ENCODE assay signal across 12 mouse cellular contexts in the genomic region with DNA sequence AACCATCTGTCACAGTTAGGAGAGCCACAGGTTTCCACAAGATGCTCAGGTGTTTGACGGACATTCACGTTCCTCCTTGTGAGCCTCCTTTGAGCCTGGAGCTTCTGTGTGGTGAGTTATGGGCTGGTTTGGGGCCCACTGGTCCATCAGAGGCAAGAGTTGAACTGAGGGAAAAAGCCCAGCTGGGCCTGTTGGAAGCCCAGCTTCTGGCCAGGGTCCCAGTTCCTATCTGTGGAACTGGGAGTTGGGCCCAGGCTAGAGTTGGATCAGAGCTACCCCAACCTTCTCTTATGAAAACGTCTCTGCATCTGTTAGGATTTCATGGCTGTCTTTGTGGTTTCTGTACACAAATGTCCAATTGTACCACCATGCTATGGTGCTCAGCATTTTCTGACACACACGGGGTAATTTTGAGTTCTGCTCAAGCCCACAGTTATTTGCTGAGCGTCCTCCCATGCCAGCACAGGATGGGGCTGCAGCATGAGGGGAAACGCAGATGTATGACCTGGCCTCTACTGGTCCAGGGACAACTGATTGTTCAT. TPM values are rescaled to one million over a fixed set of nuclear protein-coding genes. Genes with fewer than 3 reads are reported as not detected.
A peak's percentile ranks its signal among the peaks of the same experiment; 100 is the strongest.
DNase-seq lines count a peak whose midpoint lies in the region; ATAC-seq and TF ChIP-seq lines count a peak whose summit lies in the region.
"Had no signal": no experiment of that assay in that cellular context is flagged by ENCODE, and none has a peak within 500 bp of the region (broad histone marks: within the 10 kb centered on the region; RNA-seq: fewer than 3 reads in every experiment).

No protein-coding gene starts in this region.

- peak overlapping the region; percentile 5; the same call in 1 of the 2 replicates for H3K27ac ChIP-seq in lung, embryonic 14.5 days (ENCODE audit: low read depth)
- no peak overlapping the region for H3K27ac ChIP-seq in lung, postnatal 0 days (ENCODE audit: low read length)
- peak overlapping the region; percentile 88 for H3K27ac ChIP-seq in embryonic facial prominence, embryonic 14.5 days (replicated peaks; ENCODE audit: low read depth, low read length)
- 0 out of 2 replicates have a peak overlapping the region, but pooled peaks have one; percentile 89 for H3K27ac ChIP-seq in heart, embryonic 13.5 days (replicated peaks)
- peak overlapping the region; percentile 87 for H3K27ac ChIP-seq in limb, embryonic 15.5 days

- no peaks in the 10 kb centered on the region for H3K27me3 ChIP-seq in lung, embryonic 14.5 days (ENCODE audit: insufficient read depth, low read length)
- no peaks in the 10 kb centered on the region for H3K27me3 ChIP-seq in lung, postnatal 0 days (replicated peaks; ENCODE audit: insufficient read depth, low read length)
- no peaks in the 10 kb centered on the region for H3K27me3 ChIP-seq in embryonic facial prominence, embryonic 14.5 days (replicated peaks; ENCODE audit: control insufficient read depth, insufficient read depth, low read length)
- H3K27me3 ChIP-seq in heart, embryonic 13.5 days (replicated peaks), result no peaks in the 10 kb centered on the region
- no peaks in the 10 kb centered on the region for H3K27me3 ChIP-seq in limb, embryonic 15.5 days

- H3K9me3 ChIP-seq in lung, embryonic 14.5 days (ENCODE audit: low read depth, low read length), result no peaks in the 10 kb centered on the region
- H3K9me3 ChIP-seq in lung, postnatal 0 days (ENCODE audit: low read length), result no peaks in the 10 kb centered on the region
- H3K9me3 ChIP-seq in embryonic facial prominence, embryonic 14.5 days (ENCODE audit: control insufficient read depth, low read length), result no peaks in the 10 kb centered on the region
- no peaks in the 10 kb centered on the region for H3K9me3 ChIP-seq in heart, embryonic 13.5 days
- no peaks in the 10 kb centered on the region for H3K9me3 ChIP-seq in limb, embryonic 15.5 days
- H3K9me3 ChIP-seq: G1E had no signal

- H3K4me3 ChIP-seq in lung, embryonic 14.5 days (ENCODE audit: low read depth, low read length), result no peak overlapping the region
- no peak overlapping the region for H3K4me3 ChIP-seq in lung, postnatal 0 days (ENCODE audit: low read depth, low read length)
- H3K4me3 ChIP-seq in embryonic facial prominence, embryonic 14.5 days (ENCODE audit: low read depth, low read length), result no peak overlapping the region
- H3K4me3 ChIP-seq in heart, embryonic 13.5 days, result no peak overlapping the region
- H3K4me3 ChIP-seq in limb, embryonic 15.5 days, result no peak overlapping the region

- H3K4me2 ChIP-seq in lung, embryonic 14.5 days, result no peak overlapping the region
- H3K4me2 ChIP-seq in lung, postnatal 0 days (replicated peaks; ENCODE audit: low read depth, low read length), result no peak overlapping the region
- H3K4me2 ChIP-seq in embryonic facial prominence, embryonic 14.5 days (ENCODE audit: low read depth, low read length), result no peak overlapping the region
- no peak overlapping the region for H3K4me2 ChIP-seq in heart, embryonic 13.5 days
- no peak overlapping the region for H3K4me2 ChIP-seq in limb, embryonic 15.5 days

- H3K36me3 ChIP-seq in lung, embryonic 14.5 days (ENCODE audit: insufficient read depth), result no peaks in the 10 kb centered on the region
- H3K36me3 ChIP-seq in lung, postnatal 0 days (ENCODE audit: insufficient read depth, low read length), result no peaks in the 10 kb centered on the region
- no peaks in the 10 kb centered on the region for H3K36me3 ChIP-seq in embryonic facial prominence, embryonic 14.5 days (ENCODE audit: control insufficient read depth, insufficient read depth, low read length)
- H3K36me3 ChIP-seq in heart, embryonic 13.5 days, result no peaks in the 10 kb centered on the region; the same call in 1 of the 2 replicates
- no peaks in the 10 kb centered on the region for H3K36me3 ChIP-seq in limb, embryonic 15.5 days

- no peak for TF ChIP-seq CTCF in lung, embryonic 14.5 days (IDR thresholded peaks at IDR 0.05; ENCODE audit: low read depth)
- TF ChIP-seq CTCF in lung, postnatal 0 days (IDR thresholded peaks at IDR 0.05), result no peak

- no peak for ATAC-seq in lung, embryonic 14.5 days (ENCODE audit: insufficient read depth)
- ATAC-seq in lung, postnatal 0 days, result no peak
- no peak for ATAC-seq in embryonic facial prominence, embryonic 14.5 days (ENCODE audit: low read depth)
- no peak for ATAC-seq in heart, embryonic 13.5 days (ENCODE audit: extremely low read depth, insufficient number of reproducible peaks, low FRiP score, low TSS enrichment)
- no peak for ATAC-seq in limb, embryonic 15.5 days (ENCODE audit: insufficient number of reproducible peaks, low FRiP score, low TSS enrichment, low read depth)
- ATAC-seq: forebrain, embryonic 14.5 days had no signal

- TF ChIP-seq EP300 in lung, postnatal 0 days (IDR thresholded peaks at IDR 0.05), result no peak

- H3K9ac ChIP-seq in lung, embryonic 14.5 days, result no peak overlapping the region
- H3K9ac ChIP-seq in lung, postnatal 0 days (replicated peaks; ENCODE audit: low read depth), result no peak overlapping the region
- H3K9ac ChIP-seq in embryonic facial prominence, embryonic 14.5 days (ENCODE audit: low read depth, low read length), result no peak overlapping the region
- no peak overlapping the region for H3K9ac ChIP-seq in heart, embryonic 13.5 days
- H3K9ac ChIP-seq in limb, embryonic 15.5 days, result no peak overlapping the region

- H3K4me1 ChIP-seq in lung, embryonic 14.5 days (ENCODE audit: insufficient read depth), result peaks cover 61% of the 10 kb centered on the region
- H3K4me1 ChIP-seq in lung, postnatal 0 days (ENCODE audit: insufficient read depth, low read depth, low read length), result peaks cover 18% of the 10 kb centered on the region
- peaks cover 94% of the 10 kb centered on the region for H3K4me1 ChIP-seq in embryonic facial prominence, embryonic 14.5 days (ENCODE audit: control insufficient read depth, insufficient read depth, low read length)
- H3K4me1 ChIP-seq in heart, embryonic 13.5 days, result peaks cover 91% of the 10 kb centered on the region
- peaks cover 94% of the 10 kb centered on the region for H3K4me1 ChIP-seq in limb, embryonic 15.5 days

- no peak for DNase-seq in lung, embryonic 14.5 days
- DNase-seq in lung, postnatal 0 days (ENCODE audit: low spot score), result no peak
- DNase-seq in embryonic facial prominence, embryonic 14.5 days (ENCODE audit: low spot score), result peak; percentile 65
- no peak for DNase-seq in T-cell, adult 2 months (ENCODE audit: low spot score)
- no peak for DNase-seq in embryo, embryonic 10.5 days (ENCODE audit: low spot score)
- DNase-seq: kidney, postnatal 25 days; lung, adult 2 months; thymus, adult 18-20 months had no signal

- WGBS in lung, embryonic 14.5 days, result 74% methylated on average over 6 of the region's 6 CpGs
- WGBS in lung, postnatal 0 days, result 82% methylated on average over 6 of the region's 6 CpGs
- 56% methylated on average over 6 of the region's 6 CpGs for WGBS in embryonic facial prominence, embryonic 14.5 days
- 80% methylated on average over 6 of the region's 6 CpGs for WGBS in heart, embryonic 13.5 days
- 71% methylated on average over 6 of the region's 6 CpGs for WGBS in limb, embryonic 15.5 days

RNA-seq across cellular contexts. Expression of a gene that starts 16.3 kb away (rescaled TPM):
- 23.4 and 24.1 TPM in 2 replicates for polyA plus RNA-seq in lung, embryonic 14.5 days (2014; fragmentation: Nextera tagmentation; extraction: Ambion mirVana)
- polyA plus RNA-seq in lung, postnatal 0 days (2015; fragmentation: Nextera tagmentation; extraction: Ambion mirVana), result 16.9 and 17.8 TPM in 2 replicates
- polyA plus RNA-seq in embryonic facial prominence, embryonic 14.5 days (2014; fragmentation: Nextera tagmentation; extraction: Ambion mirVana), result 37.0 and 40.6 TPM in 2 replicates
- 40.1 and 41.9 TPM in 2 replicates for polyA plus RNA-seq in heart, embryonic 13.5 days (2015; fragmentation: Nextera tagmentation; extraction: Ambion mirVana)
- polyA plus RNA-seq in limb, embryonic 15.5 days (2015; fragmentation: Nextera tagmentation; extraction: Ambion mirVana), result 52.6 and 54.8 TPM in 2 replicates
